Mouse (Mus musculus): Measurements from ENCODE around the gene Syt8. TPM values are rescaled to one million over a fixed set of nuclear protein-coding genes. Genes with fewer than 3 reads are reported as not detected.
A peak's percentile ranks its signal among the peaks of the same experiment; 100 is the strongest.

Gene Syt8
- polyA plus RNA-seq, 1 experiment: not detected

DNA sequence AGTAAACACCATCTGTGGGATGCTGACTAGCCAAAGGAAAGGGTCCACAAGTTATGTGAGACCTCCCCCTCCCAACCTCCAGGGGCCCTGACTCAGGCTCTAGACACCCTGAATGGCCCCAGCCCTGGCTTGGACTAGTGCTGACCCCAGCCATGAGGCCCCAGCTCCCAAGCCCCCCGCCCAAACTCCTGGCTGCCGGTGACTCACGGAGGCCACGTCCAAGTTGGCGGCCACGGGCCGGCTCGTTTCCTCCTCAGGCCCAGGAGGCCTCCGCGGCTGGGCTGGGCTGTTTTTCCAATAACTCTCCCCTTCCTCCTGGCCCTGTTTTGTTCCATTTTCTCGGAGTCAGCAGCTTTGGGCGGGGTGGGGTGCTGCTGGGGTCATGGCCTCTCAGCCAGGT lies 50.1 kb downstream of the Syt8 start:
- no peak overlapping the region for H3K4me3 ChIP-seq (ENCODE audit: insufficient read depth, low read length)
- TF ChIP-seq POLR2A (IDR thresholded peaks at IDR 0.05; ENCODE audit: extremely low read depth, insufficient read depth, low read length): no peak
- no peak for TF ChIP-seq CTCF (IDR thresholded peaks at IDR 0.05; ENCODE audit: extremely low read depth, insufficient read depth, low read length)
- H3K4me1 ChIP-seq (ENCODE audit: control insufficient read depth, insufficient read depth, low read length): no peaks in the 10 kb centered on the region
- no peak overlapping the region for H3K27ac ChIP-seq (ENCODE audit: insufficient read depth, low read length)

DNA sequence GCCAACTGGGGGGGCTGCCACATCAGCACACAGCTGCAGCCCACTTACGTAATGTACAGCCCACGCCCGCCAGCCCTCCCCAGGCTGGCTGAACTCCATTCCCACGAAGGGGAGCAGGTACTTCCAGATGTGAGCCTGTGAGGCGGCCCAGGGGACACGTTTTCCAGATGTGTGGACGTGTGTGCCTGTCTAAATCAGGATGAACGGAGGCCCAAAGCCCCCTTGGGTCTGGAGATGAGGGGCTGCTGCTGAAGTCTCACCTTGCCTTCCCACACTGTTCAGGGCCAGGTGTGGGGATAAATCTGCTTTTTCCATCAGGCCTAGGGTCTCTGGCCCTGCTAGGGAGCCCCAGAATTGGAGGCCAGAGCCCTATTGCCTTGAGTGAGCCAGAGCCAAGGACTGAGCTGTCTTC lies 52.1 kb downstream of the Syt8 start:
- no peaks in the 10 kb centered on the region for H3K4me1 ChIP-seq (ENCODE audit: control insufficient read depth, insufficient read depth, low read length)
- H3K27ac ChIP-seq (ENCODE audit: insufficient read depth, low read length): no peak overlapping the region
- TF ChIP-seq POLR2A (IDR thresholded peaks at IDR 0.05; ENCODE audit: extremely low read depth, insufficient read depth, low read length) (no peak), CTCF (IDR thresholded peaks at IDR 0.05; ENCODE audit: extremely low read depth, insufficient read depth, low read length) (no peak)
- H3K4me3 ChIP-seq (ENCODE audit: insufficient read depth, low read length): no peak overlapping the region

DNA sequence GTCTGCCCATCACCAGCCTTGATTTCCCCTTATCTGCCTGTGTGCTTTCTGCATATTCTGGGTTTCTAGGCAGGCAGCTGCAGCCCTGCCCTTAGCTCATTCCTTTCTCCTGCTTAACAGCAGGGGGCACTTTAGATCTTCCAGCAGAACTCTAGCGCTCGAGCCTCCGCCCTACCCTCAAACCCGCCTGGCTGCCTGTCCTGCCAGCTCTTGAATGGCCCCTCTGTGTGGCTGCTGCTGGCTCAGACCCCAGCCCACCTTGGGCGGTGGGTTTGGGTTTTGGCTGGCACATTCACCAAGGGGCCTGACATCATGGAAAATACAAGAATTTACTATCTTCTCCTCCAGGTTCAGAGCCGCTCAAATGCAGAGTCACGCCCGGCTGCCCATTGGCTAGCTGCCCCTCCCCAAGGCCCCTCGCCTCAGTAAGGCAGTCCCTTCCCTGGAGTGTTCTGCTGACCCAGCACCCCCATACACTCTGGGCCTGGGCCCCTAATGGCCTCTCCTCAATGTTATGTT lies 52.8 kb downstream of the Syt8 start:
- TF ChIP-seq CTCF (IDR thresholded peaks at IDR 0.05; ENCODE audit: extremely low read depth, insufficient read depth, low read length): peak; percentile 53
- TF ChIP-seq POLR2A (IDR thresholded peaks at IDR 0.05; ENCODE audit: extremely low read depth, insufficient read depth, low read length): no peak
- no peaks in the 10 kb centered on the region for H3K4me1 ChIP-seq (ENCODE audit: control insufficient read depth, insufficient read depth, low read length)
- no peak overlapping the region for H3K4me3 ChIP-seq (ENCODE audit: insufficient read depth, low read length)
- no peak overlapping the region for H3K27ac ChIP-seq (ENCODE audit: insufficient read depth, low read length)

DNA sequence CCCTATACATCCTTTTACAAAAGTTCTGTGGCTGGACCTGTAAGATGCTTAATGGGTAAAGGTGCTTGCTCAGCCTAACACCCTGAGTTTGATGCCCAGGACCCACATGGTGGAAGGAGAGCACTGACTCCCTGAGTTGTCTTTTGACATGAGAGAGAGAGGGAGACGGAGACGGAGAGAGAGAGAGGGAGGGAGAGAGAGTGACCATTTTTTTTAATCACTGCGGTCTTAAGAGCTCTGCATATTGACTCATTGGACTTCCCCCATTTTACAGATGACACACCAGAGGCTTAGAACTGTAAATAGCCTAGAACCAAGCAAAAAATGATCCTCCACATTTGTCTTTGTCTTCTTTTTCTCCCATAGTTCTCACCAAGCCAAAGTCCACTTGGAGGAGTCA lies 53.4 kb downstream of the Syt8 start:
- no peak for TF ChIP-seq POLR2A (IDR thresholded peaks at IDR 0.05; ENCODE audit: extremely low read depth, insufficient read depth, low read length)
- TF ChIP-seq CTCF (IDR thresholded peaks at IDR 0.05; ENCODE audit: extremely low read depth, insufficient read depth, low read length): no peak
- Histone ChIP-seq H3K4me1 (ENCODE audit: control insufficient read depth, insufficient read depth, low read length) (no peaks in the 10 kb centered on the region), H3K27ac (ENCODE audit: insufficient read depth, low read length) (no peak overlapping the region), H3K4me3 (ENCODE audit: insufficient read depth, low read length) (no peak overlapping the region)

Other genes starting within 250 kb of the Syt8 start
- not detected in 2 replicates for gene Gm10153, start 244.5 kb upstream of the Syt8 start, polyA plus RNA-seq (2012; rRNA removed)
- gene Krtap5-3, start 233.5 kb upstream of the Syt8 start, polyA plus RNA-seq (2012; rRNA removed): not detected in 2 replicates
- gene Gm7579, start 223.0 kb upstream of the Syt8 start, polyA plus RNA-seq (2012; rRNA removed): not detected in 2 replicates
- not detected in 2 replicates for gene Krtap5-5, start 204.9 kb upstream of the Syt8 start, polyA plus RNA-seq (2012; rRNA removed)
- gene Gm40460, start 193.8 kb upstream of the Syt8 start, polyA plus RNA-seq (2012; rRNA removed): not detected in 2 replicates
- gene Gm2431, start 176.5 kb upstream of the Syt8 start, polyA plus RNA-seq (2012; rRNA removed): not detected in 2 replicates
- gene Gm4559, start 160.5 kb upstream of the Syt8 start, polyA plus RNA-seq (2012; rRNA removed): not detected in 2 replicates
- not detected in 2 replicates for gene Krtap5-1, start 137.7 kb upstream of the Syt8 start, polyA plus RNA-seq (2012; rRNA removed)
- not detected in 2 replicates for gene Krtap5-4, start 131.3 kb upstream of the Syt8 start, polyA plus RNA-seq (2012; rRNA removed)
- 43.0 and 45.7 TPM in 2 replicates for gene Ifitm10, start 61.1 kb upstream of the Syt8 start, polyA plus RNA-seq (2012; rRNA removed)
- gene Gm49369, start 52.2 kb upstream of the Syt8 start, polyA plus RNA-seq (2012; rRNA removed): 0.45 and 1.4 TPM in 2 replicates
- gene Ctsd, start 46.8 kb upstream of the Syt8 start, polyA plus RNA-seq (2012; rRNA removed): 421 and 455 TPM in 2 replicates
- 0.86 and 1.4 TPM in 2 replicates for gene Tnni2, start 7.0 kb downstream of the Syt8 start, polyA plus RNA-seq (2012; rRNA removed)
- 10.2 and 12.2 TPM in 2 replicates for gene Lsp1, start 26.0 kb downstream of the Syt8 start, polyA plus RNA-seq (2012; rRNA removed)
- gene Tnnt3, start 64.0 kb downstream of the Syt8 start, polyA plus RNA-seq (2012; rRNA removed): 0.19 and 0.40 TPM in 2 replicates
- 69.3 and 74.0 TPM in 2 replicates for gene Mrpl23, start 97.8 kb downstream of the Syt8 start, polyA plus RNA-seq (2012; rRNA removed)
- gene Igf2, start 232.0 kb downstream of the Syt8 start, polyA plus RNA-seq (2012; rRNA removed): 56.8 and 69.6 TPM in 2 replicates
- not detected in 2 replicates for gene Gm49394, start 235.1 kb downstream of the Syt8 start, polyA plus RNA-seq (2012; rRNA removed)